Mouse (Mus musculus): ENCODE results near the gene Tpp1. TPM values are rescaled to one million over a fixed set of nuclear protein-coding genes. Genes with fewer than 3 reads are reported as not detected.

The Tpp1 gene
- polyA plus RNA-seq, 1 experiment from 2014 or later = 29.5 TPM

GRCm38 (mm10) chr7:105703816-105704215, 48.2 kb downstream of the Tpp1 start:
- no peaks in the 10 kb centered on the region for H3K27me3 ChIP-seq
- no peak overlapping the region for H3K9ac ChIP-seq
- ATAC-seq = no peak
- H3K36me3 ChIP-seq (ENCODE audit: poor library complexity, severe bottlenecking) = no peaks in the 10 kb centered on the region
- H3K27ac ChIP-seq = no peak overlapping the region
- no peaks in the 10 kb centered on the region for H3K9me3 ChIP-seq (replicated peaks)
- no peak overlapping the region for H3K4me2 ChIP-seq
- 84% methylated on average over 4 of the region's 4 CpGs for WGBS
- no peak overlapping the region for H3K4me3 ChIP-seq
- no peaks in the 10 kb centered on the region for H3K4me1 ChIP-seq

- Histone ChIP-seq H3K4me3 (no peak overlapping the region), H3K36me3 (ENCODE audit: poor library complexity, severe bottlenecking) (no peaks in the 10 kb centered on the region), H3K9me3 (replicated peaks) (no peaks in the 10 kb centered on the region), H3K4me2 (no peak overlapping the region), H3K9ac (no peak overlapping the region), H3K27ac (no peak overlapping the region), H3K4me1 (no peaks in the 10 kb centered on the region), H3K27me3 (no peaks in the 10 kb centered on the region)
- no peak for ATAC-seq
- WGBS = 86% methylated on average over 16 of the region's 16 CpGs
Observed at GRCm38 (mm10) chr7:105703184-105703583, 48.9 kb downstream of the Tpp1 start.

Other genes starting within 250 kb of the Tpp1 start
- gene Smpd1, start 197.9 kb downstream of the Tpp1 start, polyA plus RNA-seq (2015; fragmentation: Nextera tagmentation; extraction: Ambion mirVana) = 48.5 and 53.9 TPM in 2 replicates
- 186 and 199 TPM in 2 replicates for gene Apbb1, start 170.6 kb downstream of the Tpp1 start, polyA plus RNA-seq (2015; fragmentation: Nextera tagmentation; extraction: Ambion mirVana)
- gene Hpx, start 152.1 kb downstream of the Tpp1 start, polyA plus RNA-seq (2015; fragmentation: Nextera tagmentation; extraction: Ambion mirVana) = 0.26 TPM in 1 of 2 replicates, not detected in the other
- 45.0 and 51.6 TPM in 2 replicates for gene Trim3, start 118.7 kb downstream of the Tpp1 start, polyA plus RNA-seq (2015; fragmentation: Nextera tagmentation; extraction: Ambion mirVana)
- 154 and 163 TPM in 2 replicates for gene Timm10b, start 112.2 kb downstream of the Tpp1 start, polyA plus RNA-seq (2015; fragmentation: Nextera tagmentation; extraction: Ambion mirVana)
- gene Arfip2, start 111.8 kb downstream of the Tpp1 start, polyA plus RNA-seq (2015; fragmentation: Nextera tagmentation; extraction: Ambion mirVana) = 76.1 and 76.4 TPM in 2 replicates
- 7.7 and 17.8 TPM in 2 replicates for gene Gm45799, start 111.7 kb downstream of the Tpp1 start, polyA plus RNA-seq (2015; fragmentation: Nextera tagmentation; extraction: Ambion mirVana)
- gene Dnhd1, start 101.4 kb downstream of the Tpp1 start, polyA plus RNA-seq (2015; fragmentation: Nextera tagmentation; extraction: Ambion mirVana) = 0.98 and 1.0 TPM in 2 replicates
- gene Ilk, start 15.6 kb downstream of the Tpp1 start, polyA plus RNA-seq (2015; fragmentation: Nextera tagmentation; extraction: Ambion mirVana) = 179 and 185 TPM in 2 replicates
- 31.2 and 35.4 TPM in 2 replicates for gene Rrp8, start 14.8 kb downstream of the Tpp1 start, polyA plus RNA-seq (2015; fragmentation: Nextera tagmentation; extraction: Ambion mirVana)
- gene Taf10, start 7.9 kb downstream of the Tpp1 start, polyA plus RNA-seq (2015; fragmentation: Nextera tagmentation; extraction: Ambion mirVana) = 137 and 141 TPM in 2 replicates
- gene Dchs1, start 35.4 kb upstream of the Tpp1 start, polyA plus RNA-seq (2015; fragmentation: Nextera tagmentation; extraction: Ambion mirVana) = 16.5 and 18.8 TPM in 2 replicates
- 244 and 255 TPM in 2 replicates for gene Mrpl17, start 58.9 kb upstream of the Tpp1 start, polyA plus RNA-seq (2015; fragmentation: Nextera tagmentation; extraction: Ambion mirVana)
- 0.29 TPM in 1 of 2 replicates, not detected in the other for gene Gm4070, start 201.7 kb upstream of the Tpp1 start, polyA plus RNA-seq (2015; fragmentation: Nextera tagmentation; extraction: Ambion mirVana)